In the genomic region with DNA sequence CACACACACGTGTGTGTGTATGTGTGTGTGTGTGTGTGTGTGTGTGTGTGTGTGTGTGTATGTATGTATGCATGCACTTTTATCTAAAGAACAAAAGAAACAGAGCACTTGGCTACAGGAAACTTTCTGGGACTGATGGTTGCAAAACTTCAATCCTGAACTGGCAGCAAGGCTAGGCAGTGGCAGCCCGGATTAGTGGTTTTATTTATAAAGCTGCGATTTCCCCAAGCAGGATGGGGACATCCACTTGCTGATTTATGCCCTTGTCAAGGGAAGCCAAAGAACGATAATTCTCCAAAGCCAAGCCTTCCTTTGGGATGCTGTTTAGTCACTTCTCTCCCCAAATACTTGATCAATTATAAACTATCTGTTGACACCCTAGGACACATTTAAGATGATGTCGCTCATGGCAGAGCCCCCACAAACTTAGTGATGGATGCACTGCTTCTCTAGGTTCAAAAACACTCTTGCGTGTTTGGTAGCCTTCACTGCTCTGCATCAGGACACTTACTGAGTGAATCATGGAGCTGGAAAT, we compare ENCODE assay signal across 10 mouse cellular contexts.
"Had no signal": no experiment of that assay in that cellular context is flagged by ENCODE, and none has a peak within 500 bp of the region (broad histone marks: within the 10 kb centered on the region; RNA-seq: fewer than 3 reads in every experiment).

No protein-coding gene starts in this region.

- DNase-seq: kidney, adult 9 months; kidney, postnatal 25 days; layer of hippocampus, postnatal 36 days; liver, embryonic 13.5 days; lung, adult 2 months; lung, postnatal 14 days; lung, postnatal 4 days; thymus, adult 2 months; thymus, postnatal 14 days; thymus, postnatal 4 days had no signal
